Mouse (Mus musculus) liver, postnatal 0 days (tissue): ENCODE measurements around the gene Olfr1048. TPM values are rescaled to one million over a fixed set of nuclear protein-coding genes. Genes with fewer than 3 reads are reported as not detected.
"Not testable (repeated sequence)": the region's sequence is repeated elsewhere in the genome, so short reads cannot be mapped to it uniquely, and the experiment has no call there.

Experiments
- ATAC-seq: fragments of 200-750 bp; cut with Nextera tagmentation; 2 replicates; pipeline ENCODE4 v1.8.0; 2017; ENCODE audit warnings: mild to moderate bottlenecking, moderate library complexity
- DNase-seq: peaks from one replicate; pipeline ENCODE4 v3.0.0-alpha.2; 2016
- H3K27ac ChIP-seq: fragments of 300-500 bp; sonication (generic); 2 replicates; pipeline ENCODE4 v1.5.1; 2014; ENCODE audit warnings: antibody characterized with exemption, moderate library complexity, mild to moderate bottlenecking, low read depth
- H3K27me3 ChIP-seq: fragments of 300-500 bp; sonication (generic); 2 replicates; pipeline ENCODE4 v1.6.1; 2014; ENCODE audit warnings: low read length, control low read depth, mixed read lengths; ENCODE audit not compliant: insufficient read depth
- H3K36me3 ChIP-seq: fragments of 300-500 bp; sonication (generic); replicated peaks from 2 replicates; pipeline ENCODE4 v1.6.1; 2014; ENCODE audit warnings: mild to moderate bottlenecking, control low read depth, low read length, moderate library complexity, mixed read lengths; ENCODE audit not compliant: insufficient read depth
- H3K4me1 ChIP-seq: fragments of 300-500 bp; sonication (generic); 2 replicates; pipeline ENCODE4 v1.6.1; 2014; ENCODE audit warnings: antibody characterized with exemption, mild to moderate bottlenecking, control low read depth; ENCODE audit not compliant: insufficient read depth
- H3K4me2 ChIP-seq: fragments of 300-500 bp; sonication (generic); 2 replicates; pipeline ENCODE4 v1.6.1; 2014; ENCODE audit warnings: low read depth, mild to moderate bottlenecking, low read length, moderate library complexity, mixed read lengths
- H3K4me3 ChIP-seq: fragments of 300-500 bp; sonication (generic); 2 replicates; pipeline ENCODE4 v1.5.1; 2014; ENCODE audit warnings: low read depth, low read length
- H3K9ac ChIP-seq: fragments of 300-500 bp; sonication (generic); replicated peaks from 2 replicates; pipeline ENCODE4 v1.6.1; 2014; ENCODE audit warnings: mild to moderate bottlenecking, moderate library complexity
- H3K9me3 ChIP-seq: fragments of 300-500 bp; sonication (generic); 2 replicates; pipeline ENCODE4 v1.6.1; 2016; ENCODE audit warnings: mild to moderate bottlenecking, control low read depth, low read length, mixed read lengths
- CTCF ChIP-seq: sonication (generic); IDR thresholded peaks from 2 replicates; pipeline ENCODE4 v1.5.1; 2016; ENCODE audit warnings: antibody characterized with exemption, low read depth
- EP300 ChIP-seq: IDR thresholded peaks from 2 replicates; pipeline ENCODE4 v1.6.1; 2016; ENCODE audit warnings: antibody characterized with exemption, low read depth, mild to moderate bottlenecking
- WGBS: fragments of 180-500 bp; shearing (Covaris S2); extraction: QIAGEN DNeasy Blood & Tissue Kit; methylation state at CpG from one replicate; pipeline ENCODE4 v1.1.7; 2014; ENCODE audit not compliant: insufficient replicate concordance; 5-methylcytosine and 5-hydroxymethylcytosine counted together
- polyA plus RNA-seq: library from polyadenylated mRNA; unstranded; fragments of >200 nt; fragmentation: Nextera tagmentation; extraction: Ambion mirVana; gene quantifications from 2 replicates; pipeline ENCODE4 v1.2.1, GENCODE M21; 2015

Olfr1048 gene
- polyA plus RNA-seq: not detected in 2 replicates

GRCm38 (mm10) chr2:86240189-86240588 lies at the start of gene Olfr1048:
TSS of gene Olfr1048 (minus strand) at chr2:86240289.
- no peaks in the 10 kb centered on the region for H3K9me3 ChIP-seq

GRCm38 (mm10) chr2:86278988-86279387 lies 38.9 kb upstream of the Olfr1048 start, which contains the start of gene Olfr1051:
TSS of gene Olfr1051 (minus strand) at chr2:86279088.
- DNase-seq, H3K27ac ChIP-seq, H3K4me1 ChIP-seq, H3K9ac ChIP-seq, H3K4me2 ChIP-seq, H3K27me3 ChIP-seq, H3K36me3 ChIP-seq, H3K9me3 ChIP-seq, ATAC-seq, H3K4me3 ChIP-seq: not testable (repeated sequence)

More at GRCm38 (mm10) chr2:86240189-86240588, at the start of gene Olfr1048:
- TF ChIP-seq EP300 (no peak), CTCF (no peak)
- Histone ChIP-seq H3K27ac (no peak within 1 kb of the TSS), H3K4me2 (no peak within 1 kb of the TSS), H3K9ac (no peak within 1 kb of the TSS), H3K4me1 (no peaks in the 10 kb centered on the region), H3K27me3 (no peaks in the 10 kb centered on the region), H3K36me3 (no peaks in the 10 kb centered on the region), H3K4me3 (no peak within 1 kb of the TSS)
- DNase-seq: no peak
- ATAC-seq: no peak

GRCm38 (mm10) chr2:86258228-86258627 lies 18.1 kb upstream of the Olfr1048 start, which contains the start of gene Olfr1049:
TSS of gene Olfr1049 (minus strand) at chr2:86258328.
- not testable (repeated sequence) for H3K27me3 ChIP-seq, H3K9me3 ChIP-seq, H3K4me2 ChIP-seq, H3K4me3 ChIP-seq, H3K9ac ChIP-seq, ATAC-seq, H3K36me3 ChIP-seq, H3K4me1 ChIP-seq, DNase-seq, H3K27ac ChIP-seq

GRCm38 (mm10) chr2:86231301-86231700 lies 8.8 kb downstream of the Olfr1048 start, which contains the start of gene Olfr1047:
TSS of gene Olfr1047 (minus strand) at chr2:86231401.
- DNase-seq: no peak
- TF ChIP-seq EP300 (no peak), CTCF (no peak)
- H3K9me3 ChIP-seq: no peaks in the 10 kb centered on the region
- H3K4me3 ChIP-seq: no peak within 1 kb of the TSS
- no peaks in the 10 kb centered on the region for H3K36me3 ChIP-seq
- no peak within 1 kb of the TSS for H3K9ac ChIP-seq
- H3K27me3 ChIP-seq: no peaks in the 10 kb centered on the region
- no peak within 1 kb of the TSS for H3K4me2 ChIP-seq
- no peaks in the 10 kb centered on the region for H3K4me1 ChIP-seq
- WGBS: 88% methylated on average over 1 of the region's 1 CpGs
- H3K27ac ChIP-seq: no peak within 1 kb of the TSS
- no peak for ATAC-seq

- TF ChIP-seq EP300 (no peak), CTCF (no peak)
- no peaks in the 10 kb centered on the region for H3K27me3 ChIP-seq
- no peaks in the 10 kb centered on the region for H3K9me3 ChIP-seq
- no peak within 1 kb of the TSS for H3K4me3 ChIP-seq
- no peak within 1 kb of the TSS for H3K27ac ChIP-seq
- ATAC-seq (no peak), DNase-seq (no peak)
- H3K4me1 ChIP-seq: no peaks in the 10 kb centered on the region
- H3K36me3 ChIP-seq: no peaks in the 10 kb centered on the region
- 78% methylated on average over 2 of the region's 2 CpGs for WGBS
- no peak within 1 kb of the TSS for H3K9ac ChIP-seq
- no peak within 1 kb of the TSS for H3K4me2 ChIP-seq
Observed at GRCm38 (mm10) chr2:86219214-86219613, 20.9 kb downstream of the Olfr1048 start, which contains the start of gene Olfr1046. TSS of gene Olfr1046 (minus strand) at chr2:86219314.

- no peaks in the 10 kb centered on the region for H3K27me3 ChIP-seq
- no peak within 1 kb of the TSS for H3K4me3 ChIP-seq
- no peak within 1 kb of the TSS for H3K4me2 ChIP-seq
- ATAC-seq: no peak
- no peak for TF ChIP-seq CTCF
- TF ChIP-seq EP300: no peak
- H3K9me3 ChIP-seq: no peaks in the 10 kb centered on the region
- no peak within 1 kb of the TSS for H3K9ac ChIP-seq
- no peak for DNase-seq
- no peak within 1 kb of the TSS for H3K27ac ChIP-seq
- no peaks in the 10 kb centered on the region for H3K4me1 ChIP-seq
- H3K36me3 ChIP-seq: no peaks in the 10 kb centered on the region
Observed at GRCm38 (mm10) chr2:86202909-86203308, 37.2 kb downstream of the Olfr1048 start, which contains the start of gene Olfr1045. TSS of gene Olfr1045 (minus strand) at chr2:86203009.

- H3K4me3 ChIP-seq: no peak overlapping the region
- TF ChIP-seq EP300 (no peak), CTCF (no peak)
- no peaks in the 10 kb centered on the region for H3K4me1 ChIP-seq
- DNase-seq: no peak
- no peaks in the 10 kb centered on the region for H3K36me3 ChIP-seq
- ATAC-seq: peak; percentile 45; the same call in 1 of the 2 replicates
- no peak overlapping the region for H3K27ac ChIP-seq
- no peak overlapping the region for H3K4me2 ChIP-seq
- H3K9me3 ChIP-seq: no peaks in the 10 kb centered on the region
- no peaks in the 10 kb centered on the region for H3K27me3 ChIP-seq
- WGBS: 29% methylated on average over 1 of the region's 1 CpGs
- H3K9ac ChIP-seq: no peak overlapping the region
Observed at GRCm38 (mm10) chr2:86195863-86196262, 44.2 kb downstream of the Olfr1048 start.
